Comparison of ENCODE assay signal across 8 mouse cellular contexts in genomic region chr4:121023941-121024340, GRCm38 (mm10). TPM values are rescaled to one million over a fixed set of nuclear protein-coding genes. Genes with fewer than 3 reads are reported as not detected.
A peak's percentile ranks its signal among the peaks of the same experiment; 100 is the strongest.
DNase-seq lines count a peak whose midpoint lies in the region; ATAC-seq and TF ChIP-seq lines count a peak whose summit lies in the region.
"Had no signal": no experiment of that assay in that cellular context is flagged by ENCODE, and none has a peak within 500 bp of the region (broad histone marks: within the 10 kb centered on the region; RNA-seq: fewer than 3 reads in every experiment).

No protein-coding gene starts in this region.

- WGBS in embryonic facial prominence, embryonic 14.5 days: 90% methylated on average over 2 of the region's 2 CpGs
- 51% methylated on average over 2 of the region's 2 CpGs for WGBS in lung, postnatal 0 days
- 92% methylated on average over 2 of the region's 2 CpGs for WGBS in midbrain, embryonic 15.5 days

- H3K9ac ChIP-seq in embryonic facial prominence, embryonic 14.5 days (ENCODE audit: low read depth, low read length): no peak overlapping the region
- no peak overlapping the region for H3K9ac ChIP-seq in lung, postnatal 0 days (replicated peaks; ENCODE audit: low read depth)
- no peak overlapping the region for H3K9ac ChIP-seq in midbrain, embryonic 15.5 days
- H3K9ac ChIP-seq: forebrain, postnatal 0 days had no signal

- H3K4me1 ChIP-seq in embryonic facial prominence, embryonic 14.5 days (ENCODE audit: control insufficient read depth, insufficient read depth, low read length): no peaks in the 10 kb centered on the region
- H3K4me1 ChIP-seq in lung, postnatal 0 days (ENCODE audit: insufficient read depth, low read depth, low read length): no peaks in the 10 kb centered on the region
- H3K4me1 ChIP-seq in midbrain, embryonic 15.5 days: no peaks in the 10 kb centered on the region

- no peaks in the 10 kb centered on the region for H3K9me3 ChIP-seq in embryonic facial prominence, embryonic 14.5 days (ENCODE audit: control insufficient read depth, low read length)
- no peaks in the 10 kb centered on the region for H3K9me3 ChIP-seq in lung, postnatal 0 days (ENCODE audit: low read length)
- H3K9me3 ChIP-seq in midbrain, embryonic 15.5 days: no peaks in the 10 kb centered on the region

- H3K4me3 ChIP-seq in embryonic facial prominence, embryonic 14.5 days (ENCODE audit: low read depth, low read length): no peak overlapping the region
- H3K4me3 ChIP-seq in lung, postnatal 0 days (ENCODE audit: low read depth, low read length): no peak overlapping the region
- no peak overlapping the region for H3K4me3 ChIP-seq in midbrain, embryonic 15.5 days

- no peak overlapping the region for H3K4me2 ChIP-seq in embryonic facial prominence, embryonic 14.5 days (ENCODE audit: low read depth, low read length)
- H3K4me2 ChIP-seq in lung, postnatal 0 days (replicated peaks; ENCODE audit: low read depth, low read length): no peak overlapping the region
- no peak overlapping the region for H3K4me2 ChIP-seq in midbrain, embryonic 15.5 days

- H3K36me3 ChIP-seq in embryonic facial prominence, embryonic 14.5 days (ENCODE audit: control insufficient read depth, insufficient read depth, low read length): no peaks in the 10 kb centered on the region
- no peaks in the 10 kb centered on the region for H3K36me3 ChIP-seq in lung, postnatal 0 days (ENCODE audit: insufficient read depth, low read length)
- H3K36me3 ChIP-seq in midbrain, embryonic 15.5 days (replicated peaks): no peaks in the 10 kb centered on the region

- TF ChIP-seq CTCF in lung, postnatal 0 days (IDR thresholded peaks at IDR 0.05): no peak

- H3K27ac ChIP-seq in embryonic facial prominence, embryonic 14.5 days (replicated peaks; ENCODE audit: low read depth, low read length): no peak overlapping the region
- H3K27ac ChIP-seq in lung, postnatal 0 days (ENCODE audit: low read length): no peak overlapping the region
- no peak overlapping the region for H3K27ac ChIP-seq in midbrain, embryonic 15.5 days

- no peaks in the 10 kb centered on the region for H3K27me3 ChIP-seq in embryonic facial prominence, embryonic 14.5 days (replicated peaks; ENCODE audit: control insufficient read depth, insufficient read depth, low read length)
- no peaks in the 10 kb centered on the region for H3K27me3 ChIP-seq in lung, postnatal 0 days (replicated peaks; ENCODE audit: insufficient read depth, low read length)
- no peaks in the 10 kb centered on the region for H3K27me3 ChIP-seq in midbrain, embryonic 15.5 days (replicated peaks)

- TF ChIP-seq EP300 in lung, postnatal 0 days (IDR thresholded peaks at IDR 0.05): peak; percentile 58; the same call in 1 of the 2 replicates

- ATAC-seq in embryonic facial prominence, embryonic 14.5 days (ENCODE audit: low read depth): no peak
- peak; percentile 83 for ATAC-seq in lung, postnatal 0 days
- ATAC-seq in midbrain, embryonic 15.5 days (replicated peaks): no peak
- ATAC-seq: forebrain, postnatal 0 days had no signal

- DNase-seq in urinary bladder, postnatal 14 days (ENCODE audit: low spot score): peak; percentile 56
- DNase-seq in urinary bladder, adult 2 months (ENCODE audit: low spot score): no peak
- peak; percentile 40 for DNase-seq in embryonic facial prominence, embryonic 14.5 days (ENCODE audit: low spot score)
- DNase-seq in lung, postnatal 0 days (ENCODE audit: low spot score): peak; percentile 85
- DNase-seq in cerebellum, postnatal 10 days: no peak
- DNase-seq in layer of hippocampus, adult 9-10 months (ENCODE audit: low spot score): no peak
- DNase-seq: forebrain, postnatal 0 days had no signal

RNA-seq across cellular contexts. Expression of gene Smap2, which starts 6.9 kb away (rescaled TPM):
- 13.5 and 17.5 TPM in 2 replicates for polyA plus RNA-seq in urinary bladder, adult 2 months (2012; rRNA removed)
- 18.4 and 19.2 TPM in 2 replicates for polyA plus RNA-seq in embryonic facial prominence, embryonic 14.5 days (2014; fragmentation: Nextera tagmentation; extraction: Ambion mirVana)
- 10.8 and 12.4 TPM in 2 replicates for polyA plus RNA-seq in lung, postnatal 0 days (2015; fragmentation: Nextera tagmentation; extraction: Ambion mirVana)
- 45.1 and 46.6 TPM in 2 replicates for polyA plus RNA-seq in midbrain, embryonic 15.5 days (2015; fragmentation: Nextera tagmentation; extraction: Ambion mirVana)

RNA-seq across cellular contexts. Expression of gene Col9a2, which starts 15.2 kb away (rescaled TPM):
- 0.17 and 0.21 TPM in 2 replicates for polyA plus RNA-seq in urinary bladder, adult 2 months (2012; rRNA removed)
- 46.4 and 71.1 TPM in 2 replicates for polyA plus RNA-seq in embryonic facial prominence, embryonic 14.5 days (2014; fragmentation: Nextera tagmentation; extraction: Ambion mirVana)
- 1.6 and 1.8 TPM in 2 replicates for polyA plus RNA-seq in lung, postnatal 0 days (2015; fragmentation: Nextera tagmentation; extraction: Ambion mirVana)
- 18.2 and 19.4 TPM in 2 replicates for polyA plus RNA-seq in midbrain, embryonic 15.5 days (2015; fragmentation: Nextera tagmentation; extraction: Ambion mirVana)

Comparison
In these comparisons a context has a peak if more than half of its experiments do, and no peak if none do; other contexts are left out.
1. DNase-seq: peak in urinary bladder, postnatal 14 days (single experiment), embryonic facial prominence, embryonic 14.5 days (single experiment) and lung, postnatal 0 days (single experiment); none in urinary bladder, adult 2 months (single experiment), cerebellum, postnatal 10 days (0 of 2) and layer of hippocampus, adult 9-10 months (single experiment).